11 mouse cellular contexts compared by ENCODE assay signal in genomic region chr19:25052355-25052754, GRCm38 (mm10). TPM values are rescaled to one million over a fixed set of nuclear protein-coding genes. Genes with fewer than 3 reads are reported as not detected.
DNase-seq lines count a peak whose midpoint lies in the region; ATAC-seq lines count a peak whose summit lies in the region.
"Had no signal": no experiment of that assay in that cellular context is flagged by ENCODE, and none has a peak within 500 bp of the region (broad histone marks: within the 10 kb centered on the region; RNA-seq: fewer than 3 reads in every experiment).

No protein-coding gene starts in this region.

- H3K4me1 ChIP-seq in heart, embryonic 10.5 days = no peaks in the 10 kb centered on the region; the same call in 1 of the 2 replicates
- no peaks in the 10 kb centered on the region for H3K4me1 ChIP-seq in kidney, embryonic 14.5 days (ENCODE audit: control insufficient read depth, insufficient read depth, low read length)
- H3K4me1 ChIP-seq: forebrain, embryonic 10.5 days; hindbrain, embryonic 15.5 days had no signal

- H3K9me3 ChIP-seq in heart, embryonic 10.5 days = no peaks in the 10 kb centered on the region
- no peaks in the 10 kb centered on the region for H3K9me3 ChIP-seq in kidney, embryonic 14.5 days (ENCODE audit: control insufficient read depth, low read length)
- H3K9me3 ChIP-seq: forebrain, embryonic 10.5 days; hindbrain, embryonic 15.5 days had no signal

- no peak overlapping the region for H3K9ac ChIP-seq in kidney, embryonic 14.5 days (ENCODE audit: low read depth, low read length)
- H3K9ac ChIP-seq: hindbrain, embryonic 15.5 days had no signal

- 91% methylated on average over 7 of the region's 7 CpGs for WGBS in heart, embryonic 10.5 days
- WGBS in kidney, embryonic 14.5 days = 87% methylated on average over 7 of the region's 7 CpGs

- DNase-seq in heart, adult 18-20 months = peak; percentile 15 to 36
- no peak for DNase-seq in heart, embryonic 10.5 days (ENCODE audit: low spot score)
- peak; percentile 42 to 44 for DNase-seq in monocyte, adult 2 months (ENCODE audit: low read depth in 1 of 2, low spot score in 2 of 2)
- peak; percentile 73 to 76 for DNase-seq in thymus, postnatal 10 days (ENCODE audit: low spot score in 2 of 2)
- DNase-seq in ovary, postnatal 36 days (ENCODE audit: low spot score) = no peak
- no peak for DNase-seq in cerebellum, adult 9-11 months
- DNase-seq: cerebellum, postnatal 14 days had no signal

- H3K4me2 ChIP-seq in kidney, embryonic 14.5 days (replicated peaks; ENCODE audit: low read depth, low read length) = no peak overlapping the region
- H3K4me2 ChIP-seq: hindbrain, embryonic 15.5 days had no signal

- peak; percentile 91 for ATAC-seq in inflammation-experienced regulatory T-cells, adult 6 months
- ATAC-seq in kidney, embryonic 14.5 days (ENCODE audit: low FRiP score, low TSS enrichment) = no peak

- no peak overlapping the region for H3K27ac ChIP-seq in heart, embryonic 10.5 days
- no peak overlapping the region for H3K27ac ChIP-seq in kidney, embryonic 14.5 days (ENCODE audit: low read depth, low read length)
- H3K27ac ChIP-seq: forebrain, embryonic 10.5 days; hindbrain, embryonic 15.5 days had no signal

- H3K36me3 ChIP-seq in heart, embryonic 10.5 days = no peaks in the 10 kb centered on the region
- H3K36me3 ChIP-seq in kidney, embryonic 14.5 days (ENCODE audit: control insufficient read depth, insufficient read depth, low read length) = no peaks in the 10 kb centered on the region
- H3K36me3 ChIP-seq: forebrain, embryonic 10.5 days; hindbrain, embryonic 15.5 days had no signal

- no peaks in the 10 kb centered on the region for H3K27me3 ChIP-seq in heart, embryonic 10.5 days (ENCODE audit: insufficient read depth, poor library complexity, severe bottlenecking)
- H3K27me3 ChIP-seq in kidney, embryonic 14.5 days (ENCODE audit: control insufficient read depth, insufficient read depth, low read length) = no peaks in the 10 kb centered on the region
- H3K27me3 ChIP-seq: hindbrain, embryonic 15.5 days had no signal

- H3K4me3 ChIP-seq in heart, embryonic 10.5 days = no peak overlapping the region
- H3K4me3 ChIP-seq in kidney, embryonic 14.5 days (ENCODE audit: low read length) = no peak overlapping the region
- H3K4me3 ChIP-seq: forebrain, embryonic 10.5 days; hindbrain, embryonic 15.5 days had no signal

RNA-seq across cellular contexts. Expression of gene Dock8, which starts 53.0 kb away (rescaled TPM):
- 10 to 100 TPM; 21.3 to 31.6 TPM for total RNA-seq in heart, adult 18-20 months (2021)
- polyA plus RNA-seq in heart, embryonic 10.5 days (2016; fragmentation: Nextera tagmentation; extraction: Ambion mirVana) = 1.6 and 3.3 TPM in 2 replicates
- 100 to 1,000 TPM in 1 of 3 experiments, 10 to 100 TPM in 2; 86.4 to 117 (median 93.6) TPM for polyA plus RNA-seq in inflammation-experienced regulatory T-cells, adult 6 months (2017; shearing (Covaris generic))
- polyA plus RNA-seq in kidney, embryonic 14.5 days (2014; fragmentation: Nextera tagmentation; extraction: Ambion mirVana) = 4.4 and 4.9 TPM in 2 replicates

Comparison
In these comparisons a context has a peak if more than half of its experiments do, and no peak if none do; other contexts are left out.
1. DNase-seq: peak in heart, adult 18-20 months (2 of 2), monocyte, adult 2 months (2 of 2) and thymus, postnatal 10 days (2 of 2); none in heart, embryonic 10.5 days (single experiment), ovary, postnatal 36 days (single experiment) and cerebellum, adult 9-11 months (single experiment).
2. RNA of gene Dock8, which starts 53.0 kb away (polyA plus RNA-seq): 86.4 to 117 TPM in inflammation-experienced regulatory T-cells, adult 6 months; 4.4 to 4.9 TPM in kidney, embryonic 14.5 days and 1.6 to 3.3 TPM in heart, embryonic 10.5 days; every median in the first group is over 10 times any median in the second.